Mouse (Mus musculus) lung, postnatal 0 days (tissue): ENCODE results near the gene Gm3417.
"Not testable (repeated sequence)": the region's sequence is repeated elsewhere in the genome, so short reads cannot be mapped to it uniquely, and the experiment has no call there.

Experiments used
- CTCF ChIP-seq: IDR thresholded peaks from 2 replicates; pipeline ENCODE4 v1.5.1; 2016; ENCODE audit warnings: antibody characterized with exemption, mild to moderate bottlenecking
- EP300 ChIP-seq: IDR thresholded peaks from 2 replicates; pipeline ENCODE4 v1.6.1; 2016; ENCODE audit warnings: antibody characterized with exemption, mild to moderate bottlenecking, control low read depth

GRCm38 (mm10) chr17:14978362-14979038, at the start of gene Gm3417, which contains the start of gene 9030025P20Rik:
- not testable (repeated sequence) for TF ChIP-seq CTCF, EP300
